Mouse (Mus musculus) MEL (cell line): ENCODE measurements around the gene Clip3. TPM values are rescaled to one million over a fixed set of nuclear protein-coding genes. Genes with fewer than 3 reads are reported as not detected.

Experiments used
- DNase-seq: peaks from one replicate; pipeline ENCODE4 v3.0.0; 2011; ENCODE audit warnings: low read depth, low spot score
- H3K27ac ChIP-seq: 2 replicates; pipeline ENCODE4 v1.5.1; 2012; ENCODE audit warnings: low read depth, mild to moderate bottlenecking, control low read depth, low read length, moderate library complexity; ENCODE audit not compliant: control insufficient read depth
- H3K27me3 ChIP-seq, 2 experiments: fragments of 150-350 bp in 1 of 2; sonication (generic) in 1 of 2; 2 replicates each; pipeline ENCODE4 v1.6.1; 2012; ENCODE audit warnings: low read length in 2 of 2, mild to moderate bottlenecking in 2 of 2, improper control_type of control experiment in 1 of 2, moderate library complexity in 1 of 2; ENCODE audit not compliant: insufficient read depth in 2 of 2, control insufficient read depth in 1 of 2
- H3K36me3 ChIP-seq, 2 experiments: 2 replicates each; pipeline ENCODE4 v1.6.1; 2012 to 2014; ENCODE audit warnings: low read length in 2 of 2, improper control_type of control experiment in 1 of 2, inconsistent platforms in 1 of 2, mild to moderate bottlenecking in 1 of 2; ENCODE audit not compliant: insufficient read depth in 2 of 2, control insufficient read depth in 1 of 2
- H3K4me1 ChIP-seq, 2 experiments: fragments of 150-350 bp in 1 of 2; sonication (generic) in 1 of 2; 2 replicates each; pipeline ENCODE4 v1.6.1; 2012; ENCODE audit warnings: low read length in 2 of 2, improper control_type of control experiment in 1 of 2, mild to moderate bottlenecking in 1 of 2; ENCODE audit not compliant: insufficient read depth in 2 of 2, control insufficient read depth in 1 of 2
- H3K4me3 ChIP-seq, 2 experiments: fragments of 150-350 bp in 1 of 2; sonication (generic) in 1 of 2; 2 replicates each; pipeline ENCODE4 v1.5.1; 2012; ENCODE audit warnings: low read depth in 2 of 2, low read length in 2 of 2, mild to moderate bottlenecking in 2 of 2, moderate library complexity in 2 of 2, control low read depth in 1 of 2, improper control_type of control experiment in 1 of 2; ENCODE audit not compliant: control insufficient read depth in 1 of 2, insufficient read depth in 1 of 2
- H3K79me2 ChIP-seq: 2 replicates; pipeline ENCODE4 v1.6.1; 2012; ENCODE audit warnings: mild to moderate bottlenecking, low read length, moderate library complexity; ENCODE audit not compliant: control insufficient read depth, poor library complexity, insufficient read depth
- H3K9ac ChIP-seq: 2 replicates; pipeline ENCODE4 v1.6.1; 2012; ENCODE audit warnings: low read depth, mild to moderate bottlenecking, control low read depth, low read length, moderate library complexity; ENCODE audit not compliant: control insufficient read depth, poor library complexity, severe bottlenecking
- H3K9me3 ChIP-seq: fragments of 150-350 bp; sonication (generic); replicated peaks from 2 replicates; pipeline ENCODE4 v1.6.1; 2012; ENCODE audit warnings: mild to moderate bottlenecking, low read length, improper control_type of control experiment, moderate library complexity; ENCODE audit not compliant: insufficient read depth
- BHLHE40 ChIP-seq: IDR thresholded peaks from 2 replicates; pipeline ENCODE4 v1.6.1; 2012; ENCODE audit warnings: low read depth, mild to moderate bottlenecking, inconsistent platforms, low read length, improper control_type of control experiment, borderline replicate concordance
- CTCF ChIP-seq, 3 experiments: IDR thresholded peaks in 2 of 3; conservative IDR thresholded peaks in 1 of 3; 2 replicates each; pipeline ENCODE4 v1.5.1; 2011 to 2012; ENCODE audit warnings: low read length in 3 of 3, low read depth in 2 of 3, mild to moderate bottlenecking in 2 of 3, improper control_type of control experiment in 1 of 3, inconsistent platforms in 1 of 3, mixed read lengths in 1 of 3, moderate library complexity in 1 of 3; ENCODE audit not compliant: control insufficient read depth in 1 of 3, insufficient read depth in 1 of 3, poor library complexity in 1 of 3, severe bottlenecking in 1 of 3
- ELF1 ChIP-seq: IDR thresholded peaks from 2 replicates; pipeline ENCODE4 v1.6.1; 2014; ENCODE audit warnings: low read depth, mild to moderate bottlenecking, inconsistent platforms, low read length, improper control_type of control experiment, moderate library complexity
- EP300 ChIP-seq, 2 experiments: IDR thresholded peaks; 2 replicates each; pipeline ENCODE4 v1.6.1; 2011; ENCODE audit warnings: improper control_type of control experiment in 2 of 2, low read length in 2 of 2, low read depth in 1 of 2, mild to moderate bottlenecking in 1 of 2
- ETS1 ChIP-seq: IDR thresholded peaks from 2 replicates; pipeline ENCODE4 v1.6.1; 2012; ENCODE audit warnings: low read depth, mild to moderate bottlenecking, inconsistent platforms, low read length, improper control_type of control experiment, moderate library complexity
- GABPA ChIP-seq: IDR thresholded peaks from 2 replicates; pipeline ENCODE4 v1.6.1; 2012; ENCODE audit warnings: low read depth, mild to moderate bottlenecking, inconsistent platforms, low read length, improper control_type of control experiment, moderate library complexity
- KAT2A ChIP-seq: conservative IDR thresholded peaks from 2 replicates; pipeline ENCODE4 v1.6.1; 2012; ENCODE audit warnings: low read depth, low read length, improper control_type of control experiment, inconsistent platforms
- MAFK ChIP-seq: IDR thresholded peaks from 2 replicates; pipeline ENCODE4 v1.6.1; 2011; ENCODE audit warnings: low read depth, mild to moderate bottlenecking, low read length, improper control_type of control experiment, borderline replicate concordance
- MYB ChIP-seq: IDR thresholded peaks from 2 replicates; pipeline ENCODE4 v1.6.1; 2011; ENCODE audit warnings: mild to moderate bottlenecking, low read depth, low read length, improper control_type of control experiment
- MYC ChIP-seq: IDR thresholded peaks from 2 replicates; pipeline ENCODE4 v1.6.1; 2011; ENCODE audit warnings: low read depth, mild to moderate bottlenecking, low read length, improper control_type of control experiment, moderate library complexity
- NELFE ChIP-seq: IDR thresholded peaks from 2 replicates; pipeline ENCODE4 v1.6.1; 2011; ENCODE audit warnings: low read depth, low read length, improper control_type of control experiment
- NRF1 ChIP-seq: IDR thresholded peaks from 2 replicates; pipeline ENCODE4 v1.6.1; 2014; ENCODE audit warnings: low read depth, mild to moderate bottlenecking, inconsistent platforms, low read length, improper control_type of control experiment, moderate library complexity; ENCODE audit not compliant: poor library complexity, insufficient read depth, severe bottlenecking
- POLR2A ChIP-seq, 2 experiments: IDR thresholded peaks; 2 replicates each; pipeline ENCODE4 v1.6.1; 2011 to 2012; ENCODE audit warnings: low read length in 2 of 2, mild to moderate bottlenecking in 2 of 2, control low read depth in 1 of 2, improper control_type of control experiment in 1 of 2, low read depth in 1 of 2, moderate library complexity in 1 of 2; ENCODE audit not compliant: control insufficient read depth in 1 of 2, insufficient read depth in 1 of 2, poor library complexity in 1 of 2
- POLR2AphosphoS2 ChIP-seq: IDR thresholded peaks from 2 replicates; pipeline ENCODE4 v1.6.1; 2011; ENCODE audit warnings: low read length, improper control_type of control experiment
- RAD21 ChIP-seq: IDR thresholded peaks from 2 replicates; pipeline ENCODE4 v1.6.1; 2011; ENCODE audit warnings: mild to moderate bottlenecking, low read depth, low read length, improper control_type of control experiment
- SIN3A ChIP-seq: IDR thresholded peaks from 2 replicates; pipeline ENCODE4 v1.6.1; 2012; ENCODE audit warnings: low read length, improper control_type of control experiment, inconsistent platforms
- SMC3 ChIP-seq: IDR thresholded peaks from 2 replicates; pipeline ENCODE4 v1.6.1; 2011; ENCODE audit warnings: low read depth, low read length, improper control_type of control experiment
- TAL1 ChIP-seq: IDR thresholded peaks from 2 replicates; pipeline ENCODE4 v1.6.1; 2012; ENCODE audit warnings: mild to moderate bottlenecking, inconsistent platforms, low read length, moderate library complexity, mixed read lengths
- TBP ChIP-seq: IDR thresholded peaks from 2 replicates; pipeline ENCODE4 v1.8.0; 2011; ENCODE audit warnings: low read depth, low read length, improper control_type of control experiment
- TCF12 ChIP-seq: IDR thresholded peaks from 2 replicates; pipeline ENCODE4 v1.6.1; 2014; ENCODE audit warnings: low read depth, mild to moderate bottlenecking, inconsistent platforms, low read length, improper control_type of control experiment, moderate library complexity
- USF1 ChIP-seq: IDR thresholded peaks from 2 replicates; pipeline ENCODE4 v1.6.1; 2014; ENCODE audit warnings: low read depth, mild to moderate bottlenecking, inconsistent platforms, low read length, improper control_type of control experiment, moderate library complexity
- USF2 ChIP-seq, 2 experiments: IDR thresholded peaks; 2 replicates each; pipeline ENCODE4 v1.6.1; 2011 to 2012; ENCODE audit warnings: improper control_type of control experiment in 2 of 2, low read length in 2 of 2, borderline replicate concordance in 1 of 2, inconsistent platforms in 1 of 2, low read depth in 1 of 2, mild to moderate bottlenecking in 1 of 2; ENCODE audit not compliant: insufficient read depth in 1 of 2
- ZC3H11A ChIP-seq: IDR thresholded peaks from 2 replicates; pipeline ENCODE4 v1.6.1; 2012; ENCODE audit warnings: low read depth, mild to moderate bottlenecking, inconsistent platforms, low read length, improper control_type of control experiment
- ZMIZ1 ChIP-seq: IDR thresholded peaks from 2 replicates; pipeline ENCODE4 v1.6.1; 2012; ENCODE audit warnings: low read depth, mild to moderate bottlenecking, inconsistent platforms, low read length, improper control_type of control experiment, moderate library complexity
- polyA plus RNA-seq, 2 experiments: library from polyadenylated mRNA; stranded (reverse) in 1 of 2; unstranded in 1 of 2; fragments of >175 nt in 1 of 2; fragments of >200 nt in 1 of 2; gene quantifications; 2 replicates each; pipeline versions ENCODE4 v1.2.1 to v1.2.4; 2012; ENCODE audit warnings: low replicate concordance in 2 of 2, low read depth in 1 of 2; ENCODE audit not compliant: insufficient read length in 2 of 2, insufficient read depth in 1 of 2, missing spikeins in 1 of 2
- total RNA-seq: library from RNA; depleted of rRNA; stranded (reverse); fragments of 300-350 nt; gene quantifications from 2 replicates; pipeline ENCODE4 v1.2.3, GENCODE M21; 2012

Gene Clip3
- total and polyA plus RNA-seq, 3 experiments: 0.19 TPM; not detected in 2

DNA sequence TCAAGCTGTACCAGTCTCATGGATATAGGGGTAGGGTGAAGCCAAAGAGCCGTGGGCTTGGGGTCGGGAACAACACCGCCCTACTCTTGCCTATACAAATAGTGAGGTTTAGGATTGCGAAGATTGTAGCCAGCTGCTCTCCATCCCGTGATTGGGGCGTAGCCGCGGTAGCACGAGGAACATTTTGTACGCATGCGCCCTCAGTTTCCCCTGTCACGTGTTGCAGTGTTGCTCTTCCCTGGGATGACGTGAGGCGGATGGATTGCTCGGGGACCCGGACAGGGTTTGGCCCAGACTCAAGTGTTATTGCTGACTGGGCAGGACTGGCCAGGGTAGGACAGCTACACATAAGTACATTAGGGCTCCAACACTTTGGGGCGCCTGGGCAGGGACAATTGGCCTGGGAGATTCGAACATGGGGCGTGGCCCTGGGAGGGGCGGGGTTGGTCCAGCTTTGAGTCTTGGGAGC lies 10.8 kb upstream of the Clip3 start (continued):
- TF ChIP-seq USF2 (IDR thresholded peaks at IDR 0.05; ENCODE audit: borderline replicate concordance in 1 of 2, insufficient read depth in 1 of 2, low read depth in 1 of 2, low read length in 2 of 2) (peak; percentile 54 to 88; a peak in 3 of 4 replicates), TCF12 (0 out of 2 replicates have a peak, but pooled peaks have one; percentile 32), NELFE (no peak), USF1 (peak; percentile 98), MYB (no peak), ZC3H11A (no peak), POLR2AphosphoS2 (no peak), EP300 (IDR thresholded peaks at IDR 0.05; ENCODE audit: low read depth in 1 of 2, low read length in 2 of 2) (no peak), ZMIZ1 (no peak; the same call in 1 of the 2 replicates), BHLHE40 (peak; percentile 79; the same call in 1 of the 2 replicates), ELF1 (no peak; the same call in none of the 2 replicates), RAD21 (no peak), SMC3 (no peak), MAFK (peak; percentile 67; the same call in 1 of the 2 replicates), POLR2A (IDR thresholded peaks at IDR 0.05; ENCODE audit: control insufficient read depth in 1 of 2, insufficient read depth in 1 of 2, low read depth in 1 of 2, low read length in 2 of 2, poor library complexity in 1 of 2) (no peak), NRF1 (peak; percentile 74), TAL1 (no peak), KAT2A (no peak), GABPA (no peak)
- TF ChIP-seq, all 39 proteins: peak for 10

GRCm38 (mm10) chr7:30281522-30281921 lies 10.0 kb upstream of the Clip3 start:
- H3K27me3 ChIP-seq: no peaks in the 10 kb centered on the region
- peaks cover 0 to 8% of the 10 kb centered on the region in 2 experiments; a peak in 1 of 4 replicates for H3K4me1 ChIP-seq
- DNase-seq: peak; percentile 68
- H3K79me2 ChIP-seq: peaks cover 10% of the 10 kb centered on the region
- H3K4me3 ChIP-seq: peak overlapping the region; percentile 71 to 80
- peak overlapping the region; percentile 71 for H3K9ac ChIP-seq
- H3K36me3 ChIP-seq: peaks cover 0 to 11% of the 10 kb centered on the region in 2 experiments; a peak in 2 of 4 replicates
- TF ChIP-seq TBP (peak; percentile 74; the same call in 1 of the 2 replicates), ELF1 (0 out of 2 replicates have a peak, but pooled peaks have one; percentile 1), CTCF (IDR thresholded peaks at IDR 0.05 in 2 of 3, conservative IDR thresholded peaks at IDR 0.05 in 1 of 3; ENCODE audit: control insufficient read depth in 1 of 3, insufficient read depth in 1 of 3, low read depth in 2 of 3, low read length in 3 of 3, poor library complexity in 1 of 3, severe bottlenecking in 1 of 3) (no peak; a peak in 1 of 6 replicates), ETS1 (0 out of 2 replicates have a peak, but pooled peaks have one; percentile 4), USF2 (IDR thresholded peaks at IDR 0.05; ENCODE audit: borderline replicate concordance in 1 of 2, insufficient read depth in 1 of 2, low read depth in 1 of 2, low read length in 2 of 2) (no peak), SIN3A (no peak), MYC (0 out of 2 replicates have a peak, but pooled peaks have one; percentile 54)
- H3K27ac ChIP-seq: peak overlapping the region; percentile 96
- no peaks in the 10 kb centered on the region for H3K9me3 ChIP-seq
